Mouse (Mus musculus) frontal cortex, adult 2 months (tissue): ENCODE data around the gene Sult1a1. TPM values are rescaled to one million over a fixed set of nuclear protein-coding genes. Genes with fewer than 3 reads are reported as not detected.

Source experiments
- DNase-seq, 2 experiments: peaks; one replicate each; pipeline ENCODE4 v3.0.0; 2022; ENCODE audit warnings: low spot score in 1 of 2; ENCODE audit errors: extremely low spot score in 1 of 2
- polyA plus RNA-seq: library from polyadenylated mRNA; depleted of rRNA; stranded (reverse); fragments of >200 nt; gene quantifications from 2 replicates; pipeline ENCODE4 v1.2.3, GENCODE M21; 2012; rRNA removed

Gene Sult1a1
- polyA plus RNA-seq, 1 experiment: 11.1 TPM

GRCm38 (mm10) chr7:126628111-126628510 is 48.1 kb downstream of the Sult1a1 start:
- no peak for DNase-seq

- DNase-seq: no peak
Observed at GRCm38 (mm10) chr7:126625807-126626600, 50.2 kb downstream of the Sult1a1 start.

DNA sequence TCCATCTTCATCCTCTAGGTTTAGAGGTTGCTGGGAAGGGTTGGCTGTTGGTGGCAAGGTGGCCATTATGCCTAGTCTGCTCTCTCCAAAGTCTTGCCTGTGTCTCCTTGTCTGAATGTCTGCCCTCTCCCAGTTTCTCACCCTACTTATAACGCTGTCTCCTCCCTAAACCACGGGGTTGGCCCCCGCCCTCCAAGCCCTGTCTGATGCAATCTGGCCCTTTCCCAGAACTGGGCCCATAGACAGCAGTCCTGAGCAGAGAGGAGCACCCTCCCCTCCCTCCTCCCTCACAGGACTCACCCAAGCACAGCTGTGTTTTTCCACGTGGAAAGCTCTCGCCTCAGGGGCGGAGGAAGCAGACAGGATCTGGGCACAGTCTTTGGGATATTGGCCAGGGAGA is 50.9 kb downstream of the Sult1a1 start:
- peak; percentile 24 to 33 for DNase-seq

DNA sequence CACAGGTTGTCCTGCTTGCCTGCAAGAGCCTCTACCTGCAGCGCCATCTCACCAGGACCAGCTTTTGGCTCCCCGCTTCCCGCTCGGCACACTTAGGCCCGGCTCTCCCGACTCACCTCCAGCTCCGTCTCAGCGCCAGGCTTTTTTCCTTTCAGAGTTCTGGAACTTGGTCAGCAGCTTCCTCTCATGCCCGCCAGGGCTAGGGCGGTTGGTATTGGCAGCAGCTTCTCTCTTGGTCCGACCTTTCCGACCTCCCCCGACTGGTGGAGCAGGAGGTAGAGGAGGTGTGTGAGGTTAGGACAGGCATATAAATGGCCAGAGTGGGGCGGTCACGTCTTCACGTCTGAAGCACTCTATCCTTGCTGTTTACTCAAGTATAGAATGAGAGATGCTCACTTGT is 51.5 kb downstream of the Sult1a1 start:
- DNase-seq: no peak

DNA sequence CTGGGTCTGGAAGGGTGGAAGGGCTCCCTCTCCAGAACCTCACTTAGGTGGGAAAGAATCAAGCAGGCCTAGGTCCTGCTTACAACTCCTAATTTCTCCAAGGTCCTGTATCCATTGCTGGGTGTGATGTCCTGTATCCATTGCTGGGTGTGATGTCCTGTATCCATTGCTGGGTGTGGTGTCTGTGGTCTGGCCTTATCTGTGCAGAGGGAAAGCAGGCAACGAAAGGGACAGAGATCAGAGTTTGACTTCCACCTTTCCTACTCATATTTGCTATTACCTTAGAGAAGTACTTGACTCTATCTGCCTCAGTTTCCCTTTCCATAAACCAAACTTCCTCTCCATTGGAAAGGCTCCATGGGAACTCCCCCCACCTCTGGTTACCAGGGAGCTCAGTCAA is 52.9 kb downstream of the Sult1a1 start:
- DNase-seq: no peak

Other genes with a start within 250 kb of the Sult1a1 start
- gene Rabep2, start 247.7 kb downstream of the Sult1a1 start, polyA plus RNA-seq: 22.0 and 25.4 TPM in 2 replicates
- gene Atp2a1, start 213.3 kb downstream of the Sult1a1 start, polyA plus RNA-seq: 1.2 and 1.9 TPM in 2 replicates
- gene Sh2b1, start 201.0 kb downstream of the Sult1a1 start, polyA plus RNA-seq: 60.5 and 63.7 TPM in 2 replicates
- 97.2 and 102 TPM in 2 replicates for gene Tufm, start 189.1 kb downstream of the Sult1a1 start, polyA plus RNA-seq
- gene Atxn2l, start 173.0 kb downstream of the Sult1a1 start, polyA plus RNA-seq: 144 and 153 TPM in 2 replicates
- 107 and 114 TPM in 2 replicates for gene Eif3c, start 110.0 kb downstream of the Sult1a1 start, polyA plus RNA-seq
- gene Apobr, start 91.5 kb downstream of the Sult1a1 start, polyA plus RNA-seq: 0.74 and 0.82 TPM in 2 replicates
- 45.1 and 46.3 TPM in 2 replicates for gene Cln3, start 90.6 kb downstream of the Sult1a1 start, polyA plus RNA-seq
- 0.13 TPM in 1 of 2 replicates, not detected in the other for gene Il27, start 81.5 kb downstream of the Sult1a1 start, polyA plus RNA-seq
- 23.9 and 31.7 TPM in 2 replicates for gene Nupr1, start 45.6 kb downstream of the Sult1a1 start, polyA plus RNA-seq
- gene Sgf29, start 27.1 kb downstream of the Sult1a1 start, polyA plus RNA-seq: 40.2 and 44.8 TPM in 2 replicates
- gene Bola2, start 19.0 kb upstream of the Sult1a1 start, polyA plus RNA-seq: 46.4 and 65.4 TPM in 2 replicates
- 34.3 and 34.5 TPM in 2 replicates for gene Slx1b, start 19.4 kb upstream of the Sult1a1 start, polyA plus RNA-seq
- 135 and 145 TPM in 2 replicates for gene Coro1a, start 31.4 kb upstream of the Sult1a1 start, polyA plus RNA-seq
- 305 and 314 TPM in 2 replicates for gene Mapk3, start 83.2 kb upstream of the Sult1a1 start, polyA plus RNA-seq
- gene Gdpd3, start 89.9 kb upstream of the Sult1a1 start, polyA plus RNA-seq: 4.4 and 6.4 TPM in 2 replicates
- 439 and 535 TPM in 2 replicates for gene Ypel3, start 100.5 kb upstream of the Sult1a1 start, polyA plus RNA-seq
- 1.4 and 1.9 TPM in 2 replicates for gene Tbx6, start 105.1 kb upstream of the Sult1a1 start, polyA plus RNA-seq
- gene Ppp4c, start 116.1 kb upstream of the Sult1a1 start, polyA plus RNA-seq: 84.5 and 85.1 TPM in 2 replicates
- 130 and 142 TPM in 2 replicates for gene Fam57b, start 121.2 kb upstream of the Sult1a1 start, polyA plus RNA-seq
- 0.53 TPM in 1 of 2 replicates, not detected in the other for gene 4930451I11Rik, start 155.2 kb upstream of the Sult1a1 start, polyA plus RNA-seq
- 35.1 and 44.5 TPM in 2 replicates for gene Doc2a, start 171.0 kb upstream of the Sult1a1 start, polyA plus RNA-seq
- 89.0 and 92.5 TPM in 2 replicates for gene Hirip3, start 185.5 kb upstream of the Sult1a1 start, polyA plus RNA-seq
- gene Ino80e, start 185.9 kb upstream of the Sult1a1 start, polyA plus RNA-seq: 56.0 and 58.8 TPM in 2 replicates
- 105 and 110 TPM in 2 replicates for gene Taok2, start 208.3 kb upstream of the Sult1a1 start, polyA plus RNA-seq
- gene Tmem219, start 246.5 kb upstream of the Sult1a1 start, polyA plus RNA-seq: 27.7 and 30.9 TPM in 2 replicates